Mouse (Mus musculus): ENCODE data around the gene Tph2.

Gene Tph2

GRCm38 (mm10) chr10:115137016-115137415, 47.8 kb downstream of the Tph2 start:
- in situ Hi-C loops (cut with MboI), result no loop called here

- in situ Hi-C loops (cut with MboI), result no loop called here
These were observed 56.9 kb downstream of the Tph2 start for GRCm38 (mm10) chr10:115127907-115128306.

GRCm38 (mm10) chr10:115125550-115125949, 59.3 kb downstream of the Tph2 start:
- in situ Hi-C loops (cut with MboI), result no loop called here

- in situ Hi-C loops (cut with MboI), result no loop called here
These were observed 59.8 kb downstream of the Tph2 start for GRCm38 (mm10) chr10:115125027-115125426.

GRCm38 (mm10) chr10:115107666-115108540, 76.9 kb downstream of the Tph2 start:
- in situ Hi-C loops (cut with MboI), result no loop called here

GRCm38 (mm10) chr10:115104175-115104574, 80.6 kb downstream of the Tph2 start:
- in situ Hi-C loops (cut with MboI), result no loop called here

- in situ Hi-C loops (cut with MboI), result no loop called here
These were observed 84.8 kb downstream of the Tph2 start for GRCm38 (mm10) chr10:115099890-115100580.

- in situ Hi-C loops (cut with MboI), result no loop called here
These were observed 87.7 kb downstream of the Tph2 start for GRCm38 (mm10) chr10:115097163-115097562.

- in situ Hi-C loops (cut with MboI), result no loop called here
These were observed 88.6 kb downstream of the Tph2 start for GRCm38 (mm10) chr10:115096191-115096590.

- in situ Hi-C loops (cut with MboI), result no loop called here
These were observed 106.6 kb downstream of the Tph2 start for GRCm38 (mm10) chr10:115078232-115078631.

- in situ Hi-C loops (cut with MboI), result no loop called here
These were observed 115.5 kb downstream of the Tph2 start for GRCm38 (mm10) chr10:115069123-115069911.

GRCm38 (mm10) chr10:115063936-115064335, 120.9 kb downstream of the Tph2 start:
- in situ Hi-C loops (cut with MboI), result no loop called here

- in situ Hi-C loops (cut with MboI), result no loop called here
These were observed 123.3 kb downstream of the Tph2 start for GRCm38 (mm10) chr10:115061498-115061897.

GRCm38 (mm10) chr10:115060759-115061158, 124.1 kb downstream of the Tph2 start:
- in situ Hi-C loops (cut with MboI), result no loop called here

GRCm38 (mm10) chr10:115051602-115052001, 133.2 kb downstream of the Tph2 start:
- in situ Hi-C loops (cut with MboI), result no loop called here

GRCm38 (mm10) chr10:115050674-115051073, 134.1 kb downstream of the Tph2 start:
- in situ Hi-C loops (cut with MboI), result no loop called here

GRCm38 (mm10) chr10:115050178-115050577, 134.6 kb downstream of the Tph2 start:
- in situ Hi-C loops (cut with MboI), result no loop called here

- in situ Hi-C loops (cut with MboI), result no loop called here
These were observed 136.3 kb downstream of the Tph2 start for GRCm38 (mm10) chr10:115048565-115048964.

- in situ Hi-C loops (cut with MboI), result no loop called here
These were observed 149.1 kb downstream of the Tph2 start for GRCm38 (mm10) chr10:115035748-115036147.
